Mouse (Mus musculus) liver (tissue): ENCODE data around the gene Fbxo44.
"Not testable (repeated sequence)": the region's sequence is repeated elsewhere in the genome, so short reads cannot be mapped to it uniquely, and the experiment has no call there.

Source experiments
- DNase-seq: peaks from one replicate; pipeline ENCODE4 v3.0.0-alpha.2; 2020; ENCODE audit warnings: mixed read lengths

Gene Fbxo44

DNA sequence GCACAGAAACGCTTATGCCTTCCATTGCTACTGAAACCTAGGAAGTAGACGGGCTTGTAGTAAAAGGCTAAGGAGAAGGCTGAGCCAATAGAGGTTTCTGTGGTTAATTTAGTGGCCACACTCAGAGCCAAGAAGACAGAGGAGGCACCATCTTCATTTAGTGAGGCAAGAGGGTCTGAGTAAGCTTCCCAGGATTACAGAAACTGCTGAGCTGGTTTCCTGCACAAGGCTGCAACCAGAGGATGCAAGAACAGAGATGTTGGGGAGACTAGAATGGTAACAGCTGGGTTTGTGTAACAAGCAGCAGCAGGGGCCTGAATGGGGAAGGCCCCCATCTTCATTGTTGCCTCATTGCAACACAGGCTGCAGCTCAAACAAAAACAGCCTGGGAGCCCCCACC is 31.6 kb downstream of the Fbxo44 start:
- DNase-seq, result no peak

DNA sequence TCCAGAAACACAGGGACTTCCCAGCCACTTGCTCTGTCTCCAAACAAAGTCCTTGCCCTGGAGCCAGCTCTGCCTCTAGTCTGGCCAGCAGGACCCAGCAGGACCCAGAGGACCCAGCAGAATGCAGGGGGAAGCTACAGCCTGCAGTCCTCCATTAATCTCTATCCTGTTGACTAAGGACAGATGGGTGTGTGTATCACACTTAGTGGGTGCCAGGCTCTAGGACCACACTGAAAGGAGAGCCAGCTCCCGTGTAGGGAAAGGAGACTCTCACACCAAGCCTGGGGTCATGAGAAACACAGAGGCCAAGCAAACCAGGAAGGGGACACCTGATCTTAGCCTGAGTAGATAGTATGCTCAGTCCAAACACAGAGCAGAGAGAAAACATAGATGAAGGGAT is 32.0 kb downstream of the Fbxo44 start:
- DNase-seq, result no peak

DNA sequence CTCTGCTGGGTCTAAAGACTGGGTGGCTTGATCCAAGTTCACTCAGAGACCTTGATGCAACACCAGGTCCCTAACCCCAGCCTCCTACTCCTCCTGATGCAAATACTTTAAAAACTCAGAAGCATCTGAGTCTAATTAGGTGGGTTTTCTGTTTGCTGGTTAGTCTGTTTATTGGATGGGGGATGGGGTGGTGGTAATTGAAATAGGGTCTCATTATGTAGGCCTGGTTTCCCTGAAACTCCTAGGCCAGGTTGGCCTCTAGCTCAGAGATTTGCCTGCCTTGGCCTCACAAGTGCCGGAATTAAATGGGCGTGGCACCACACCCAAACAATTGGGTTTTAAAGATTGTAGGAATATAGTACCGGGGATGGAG is 37.6 kb downstream of the Fbxo44 start:
- DNase-seq, result no peak

DNA sequence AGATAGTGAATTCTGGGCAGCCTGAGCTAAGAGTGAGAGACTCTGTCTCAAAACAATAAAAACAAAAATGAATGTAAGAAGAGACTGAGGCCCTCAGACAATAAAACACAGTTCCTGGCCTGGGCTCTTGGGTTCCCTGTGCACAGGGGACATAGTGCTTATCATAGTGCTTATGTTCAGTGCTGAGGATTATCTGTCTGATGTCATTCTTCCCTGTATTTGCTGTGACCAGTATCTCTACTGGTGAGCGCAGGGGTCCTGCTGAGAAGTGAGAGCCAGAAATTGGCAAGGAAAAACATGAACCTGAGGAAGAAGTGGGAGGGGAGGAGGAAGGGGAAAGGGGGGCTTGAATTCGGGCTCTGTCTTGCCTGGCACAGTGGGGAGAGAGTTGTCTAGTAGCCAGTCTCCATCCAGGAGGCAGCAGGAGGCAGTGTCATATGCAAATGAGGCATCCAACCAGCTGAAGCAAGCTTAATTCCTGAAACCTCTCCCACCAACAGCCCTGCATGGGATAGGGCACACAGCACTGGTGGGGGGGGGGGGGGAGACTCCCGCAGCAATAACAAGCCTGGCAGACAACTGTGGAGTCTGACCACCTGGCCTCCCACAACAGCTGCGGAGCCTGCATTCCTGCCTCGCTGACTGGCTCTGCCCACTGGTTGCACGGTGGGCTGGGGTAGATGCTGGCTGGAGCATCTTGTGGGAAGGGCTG is 38.1 kb downstream of the Fbxo44 start:
- no peak for DNase-seq

DNA sequence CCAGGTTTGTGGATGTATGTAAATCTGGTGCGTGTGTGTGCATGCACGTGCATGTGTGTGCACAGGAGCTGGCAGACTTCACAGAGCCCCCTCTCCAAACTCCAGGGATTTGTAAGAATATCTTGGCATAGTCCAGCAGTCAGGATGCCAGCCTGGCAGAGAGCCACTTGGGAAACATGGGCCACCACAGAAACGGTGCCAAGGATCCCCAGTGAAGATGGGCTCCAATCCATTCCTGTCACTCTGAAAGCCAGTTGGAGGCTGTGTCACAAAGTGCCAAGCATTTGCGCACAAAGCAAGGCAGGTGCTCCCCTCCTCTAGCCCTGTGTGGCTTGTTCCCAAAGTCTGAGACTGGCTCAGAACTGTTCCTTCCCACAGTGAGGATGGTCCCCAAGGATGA is 38.9 kb downstream of the Fbxo44 start:
- DNase-seq, result no peak

DNA sequence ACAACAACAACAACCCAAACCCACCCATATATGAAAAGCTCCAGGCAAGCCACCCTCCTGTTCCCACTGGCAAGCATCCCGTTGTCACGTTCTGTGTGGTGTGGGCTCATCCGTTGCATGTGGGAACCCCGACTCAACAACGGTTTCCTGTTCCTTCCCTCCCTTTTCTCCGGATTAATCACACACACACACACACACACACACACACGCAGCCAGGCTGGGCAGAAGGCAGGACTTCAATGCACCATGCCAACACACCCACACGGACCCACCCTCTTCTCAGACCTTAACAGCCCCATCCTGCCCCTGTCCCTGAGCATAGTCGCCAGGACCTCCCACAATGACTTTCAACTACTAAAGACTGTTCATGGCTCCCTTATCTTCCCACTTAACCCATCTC is 39.7 kb downstream of the Fbxo44 start:
- no peak for DNase-seq

DNA sequence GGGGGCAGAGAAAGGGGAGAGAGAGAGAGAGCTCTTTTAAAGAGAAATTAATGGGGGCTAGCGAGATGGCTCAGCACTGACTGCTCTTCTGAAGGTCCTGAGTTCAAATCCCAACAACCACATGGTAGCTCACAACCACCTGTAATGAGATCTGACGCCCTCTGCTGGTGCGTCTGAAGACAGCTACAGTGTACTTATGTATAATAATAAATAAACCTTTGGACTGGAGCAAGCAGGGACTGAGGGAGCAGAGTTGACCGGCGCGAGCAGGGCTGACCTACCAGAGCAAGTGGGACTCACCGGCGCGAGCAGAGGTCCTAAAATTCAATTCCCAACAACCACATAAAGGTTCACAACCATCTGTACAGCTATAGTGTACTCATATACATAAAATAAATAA is 40.7 kb downstream of the Fbxo44 start:
- not testable (repeated sequence) for DNase-seq

DNA sequence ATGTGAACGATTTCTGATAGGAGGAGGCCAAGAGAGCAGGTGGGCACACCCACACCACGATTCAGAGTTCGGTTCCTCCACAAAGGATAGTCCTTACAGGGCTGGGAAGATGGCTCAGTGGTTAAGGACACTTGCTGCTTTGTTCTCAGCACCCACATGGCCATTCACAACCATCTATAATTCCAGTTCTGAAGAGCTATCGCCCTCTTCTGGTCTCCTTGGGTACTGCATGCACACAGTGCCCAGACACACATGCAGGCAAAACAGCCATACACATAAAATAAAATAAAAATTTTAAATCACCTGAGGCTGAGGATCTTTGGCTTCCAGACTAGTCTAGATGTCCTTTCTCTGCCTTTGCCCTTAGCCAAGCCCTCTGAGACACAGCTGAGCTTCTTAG is 42.9 kb downstream of the Fbxo44 start:
- no peak for DNase-seq

DNA sequence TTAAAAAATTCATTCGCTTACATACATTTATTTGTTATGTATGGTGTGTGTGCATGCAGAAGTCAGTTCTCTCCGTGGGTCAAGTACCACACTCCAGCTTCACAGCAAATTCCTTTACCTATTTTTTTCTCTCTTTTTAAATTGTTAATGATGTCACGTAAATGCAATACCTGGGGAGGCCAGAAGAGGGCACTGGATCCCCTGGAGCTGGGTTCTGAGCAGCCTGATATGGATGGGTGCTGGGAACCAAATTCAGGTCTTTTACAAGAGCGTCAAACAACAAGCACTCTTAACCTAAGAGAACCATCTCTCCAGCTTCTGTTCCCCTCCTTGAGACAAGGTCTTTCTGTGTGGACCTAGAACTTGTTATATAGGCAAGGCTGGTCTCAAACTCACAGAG is 43.6 kb downstream of the Fbxo44 start:
- peak; percentile 33 for DNase-seq

DNA sequence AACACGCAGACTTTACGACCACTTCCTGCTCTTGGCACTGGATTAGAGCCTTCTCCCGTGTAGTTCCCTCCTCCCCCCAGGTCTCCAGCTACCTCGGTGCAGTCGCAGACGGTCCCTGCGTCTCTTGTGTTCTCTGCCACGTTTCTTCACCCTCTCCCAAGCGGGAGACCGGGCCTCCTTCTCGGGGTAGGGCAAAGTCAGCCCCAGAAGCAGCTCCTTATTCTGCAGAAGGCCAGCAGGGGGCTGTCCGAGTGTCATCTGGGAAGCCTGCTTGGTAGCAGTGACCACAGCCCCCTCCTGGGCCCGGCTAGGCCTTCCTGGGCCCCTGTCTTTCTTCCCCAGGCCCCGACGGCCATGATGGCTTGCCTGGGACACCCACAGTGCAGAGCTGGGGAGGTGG is 44.8 kb downstream of the Fbxo44 start:
- peak; percentile 44 for DNase-seq

DNA sequence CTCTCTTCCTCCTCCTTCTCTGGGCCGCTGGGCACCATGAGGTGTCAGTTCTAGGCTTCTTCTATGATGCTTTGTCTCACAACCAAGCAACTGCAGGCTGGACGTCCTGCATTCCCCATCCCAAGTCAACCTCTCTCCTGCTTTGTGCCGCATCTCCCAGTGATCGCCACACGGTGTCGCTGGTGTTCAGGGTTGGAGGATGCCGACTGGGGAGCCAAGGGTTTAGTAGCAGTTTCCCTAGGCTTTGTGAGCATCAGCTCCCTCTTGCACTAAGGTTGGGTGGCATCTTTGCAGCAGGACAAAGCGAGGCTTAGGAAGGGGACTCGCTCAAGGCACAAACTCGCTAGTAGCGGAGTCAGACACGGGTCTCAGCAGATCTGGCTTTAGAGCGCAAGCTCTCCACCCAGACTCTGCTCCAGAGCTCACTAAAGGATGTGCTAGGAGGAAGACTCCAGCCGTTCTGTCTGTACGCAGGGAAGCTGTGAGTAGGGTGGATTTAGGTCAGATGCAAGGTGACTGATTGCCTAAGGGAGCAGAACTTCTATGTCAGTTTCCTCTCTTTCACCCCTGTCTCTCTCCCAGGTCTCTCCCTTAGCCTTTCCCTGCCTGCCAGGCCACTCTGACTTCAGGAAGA is 45.4 kb downstream of the Fbxo44 start:
- DNase-seq, result peak; percentile 82

DNA sequence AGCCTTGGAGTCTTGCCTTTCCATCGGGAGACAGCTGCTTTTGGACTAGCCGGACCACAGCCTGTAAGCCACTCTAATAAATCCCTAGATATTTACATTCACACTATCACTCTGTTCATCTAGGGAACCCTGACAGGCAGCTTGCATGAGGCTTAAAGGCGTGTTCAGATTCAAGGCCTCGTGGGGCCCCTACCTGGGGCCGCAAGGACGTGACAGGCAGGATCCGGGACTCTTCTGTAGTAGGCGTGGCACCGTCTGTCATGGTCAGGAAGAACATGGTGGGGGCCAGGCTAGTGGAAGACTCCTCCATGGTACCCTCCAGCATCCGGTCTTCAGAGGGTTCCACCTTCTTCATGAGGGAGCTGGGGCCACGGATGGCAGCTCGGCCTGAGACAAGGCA is 47.8 kb downstream of the Fbxo44 start:
- no peak for DNase-seq

DNA sequence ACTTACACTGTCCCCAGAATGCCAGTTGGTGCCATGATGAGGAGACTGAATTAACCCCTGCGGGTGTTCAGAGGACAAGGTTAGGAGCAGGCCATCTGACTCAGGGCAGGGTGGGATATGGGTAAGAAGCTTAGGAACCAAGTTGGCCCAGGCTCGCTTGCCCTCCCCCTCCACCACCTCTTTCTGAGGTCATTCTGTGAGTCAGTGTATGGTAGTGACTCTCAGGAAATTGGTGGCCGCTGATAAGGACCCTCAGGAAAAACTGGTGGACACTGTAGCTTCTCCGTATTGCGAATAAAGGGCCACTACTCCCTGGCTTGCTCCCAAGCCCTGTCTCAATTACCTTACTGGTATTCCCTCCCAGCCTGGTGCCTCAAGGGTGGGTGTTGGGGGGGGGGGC is 51.1 kb downstream of the Fbxo44 start:
- DNase-seq, result no peak

DNA sequence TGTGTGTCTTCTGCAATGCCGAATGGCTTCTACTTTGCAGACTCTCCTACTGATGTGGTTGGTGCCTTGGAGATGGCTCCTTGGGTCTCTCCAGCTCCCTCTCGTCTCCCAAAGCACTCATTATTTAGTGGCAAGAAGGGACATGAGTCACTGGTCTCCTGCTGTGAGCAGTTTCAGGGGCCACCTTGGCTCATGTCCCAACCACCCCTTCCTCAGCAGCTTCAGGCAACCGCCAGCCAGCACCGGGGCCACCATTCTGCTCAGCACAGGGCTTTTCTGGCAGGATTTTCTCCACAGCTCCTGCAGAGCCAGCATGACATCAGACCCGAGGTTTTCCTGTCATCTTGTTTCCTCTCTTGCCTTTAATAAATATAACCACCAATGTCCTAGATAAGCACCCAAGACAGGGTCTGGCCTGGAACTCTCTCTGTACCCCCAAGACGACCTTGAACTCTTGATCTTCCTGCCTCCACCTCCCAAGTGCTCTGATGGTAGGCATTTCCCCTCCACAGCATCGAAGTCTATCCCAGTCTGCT is 51.6 kb downstream of the Fbxo44 start:
- DNase-seq, result no peak

DNA sequence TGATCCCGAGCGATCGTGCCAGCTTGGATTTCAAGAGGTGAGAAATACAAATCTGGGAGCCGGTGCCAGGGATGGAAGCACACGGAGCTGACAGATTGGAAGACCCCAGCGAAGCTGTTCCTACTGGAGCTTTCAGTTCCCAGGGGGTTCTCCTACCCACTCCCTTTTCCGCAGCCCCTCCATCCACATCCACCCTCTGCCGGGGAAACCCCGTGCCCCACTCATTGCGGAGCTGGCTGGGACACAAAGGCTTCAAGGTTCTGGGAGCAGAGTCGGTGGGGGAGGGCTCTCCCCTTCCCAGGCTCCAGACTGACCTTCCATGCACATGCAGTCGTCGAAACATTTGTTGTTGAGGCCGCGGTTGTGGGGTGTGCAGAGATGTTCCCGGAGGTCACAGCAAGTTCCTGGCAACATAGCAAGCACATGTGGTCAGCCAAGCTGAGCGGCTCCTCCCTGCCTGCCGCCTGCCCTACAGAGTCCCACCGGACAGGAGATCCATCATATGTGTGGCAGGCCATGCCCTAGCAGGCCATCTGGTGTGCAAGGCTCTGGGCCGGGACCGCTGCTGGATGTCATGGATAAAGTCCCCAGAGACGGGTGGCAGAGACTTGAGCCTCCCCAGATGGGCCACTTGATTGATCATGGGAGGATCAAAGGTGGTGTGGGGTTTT is 52.5 kb downstream of the Fbxo44 start:
- DNase-seq, result no peak

DNA sequence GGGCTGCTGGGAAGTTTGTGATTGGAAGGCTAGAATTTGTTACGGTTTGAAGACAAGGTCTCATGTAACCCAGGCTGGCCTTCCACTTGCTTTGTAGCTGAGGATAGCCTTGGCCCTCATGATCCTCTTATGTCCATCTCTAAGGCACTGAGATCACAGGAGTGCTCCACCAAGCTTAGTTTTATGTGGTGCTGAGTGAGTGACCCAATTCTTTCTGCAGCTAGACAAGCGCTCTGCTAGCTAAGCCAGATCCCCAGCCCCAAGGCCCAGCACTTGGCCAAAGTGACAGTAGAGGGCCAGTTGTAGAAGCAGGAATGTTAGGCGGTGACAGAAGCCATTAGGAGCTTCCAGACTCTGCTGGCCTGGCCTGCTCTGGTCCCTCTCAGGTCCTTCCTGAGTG is 56.1 kb downstream of the Fbxo44 start:
- DNase-seq, result no peak
